Mouse (Mus musculus) kidney, postnatal 14 days (tissue): ENCODE data around the gene Reg4.
A peak's percentile ranks its signal among the peaks of the same experiment; 100 is the strongest.

ENCODE experiments used
- DNase-seq: peaks from one replicate; pipeline ENCODE4 v3.0.0; 2022; ENCODE audit warnings: mixed read lengths

Gene Reg4

GRCm38 (mm10) chr3:98238150-98238549 lies 16.2 kb downstream of the Reg4 start:
- DNase-seq, result no peak

- DNase-seq, result no peak
Observed at GRCm38 (mm10) chr3:98242051-98242450, 20.1 kb downstream of the Reg4 start.

GRCm38 (mm10) chr3:98242458-98243037 lies 20.6 kb downstream of the Reg4 start:
- DNase-seq, result no peak

- DNase-seq, result no peak
Observed at GRCm38 (mm10) chr3:98245892-98246291, 23.9 kb downstream of the Reg4 start.

GRCm38 (mm10) chr3:98246985-98247751 lies 25.2 kb downstream of the Reg4 start:
- no peak for DNase-seq

- no peak for DNase-seq
Observed at GRCm38 (mm10) chr3:98249378-98249777, 27.4 kb downstream of the Reg4 start.

- DNase-seq, result no peak
Observed at GRCm38 (mm10) chr3:98249833-98250448, 28.0 kb downstream of the Reg4 start.

GRCm38 (mm10) chr3:98254059-98254458 lies 32.1 kb downstream of the Reg4 start:
- DNase-seq, result no peak

- DNase-seq, result no peak
Observed at GRCm38 (mm10) chr3:98254656-98255583, 33.0 kb downstream of the Reg4 start.

GRCm38 (mm10) chr3:98258723-98259122 lies 36.8 kb downstream of the Reg4 start:
- no peak for DNase-seq

GRCm38 (mm10) chr3:98259271-98259751 lies 37.4 kb downstream of the Reg4 start:
- DNase-seq, result peak; percentile 31

GRCm38 (mm10) chr3:98260534-98260933 lies 38.6 kb downstream of the Reg4 start:
- DNase-seq, result peak; percentile 30

- no peak for DNase-seq
Observed at GRCm38 (mm10) chr3:98261415-98261814, 39.5 kb downstream of the Reg4 start.

- DNase-seq, result peak; percentile 73
Observed at GRCm38 (mm10) chr3:98262133-98262532, 40.2 kb downstream of the Reg4 start.

- peak; percentile 80 for DNase-seq
Observed at GRCm38 (mm10) chr3:98267249-98267651, 45.3 kb downstream of the Reg4 start.

GRCm38 (mm10) chr3:98273623-98274398 lies 51.9 kb downstream of the Reg4 start:
- DNase-seq, result no peak

GRCm38 (mm10) chr3:98279682-98280081 lies 57.7 kb downstream of the Reg4 start:
- DNase-seq, result no peak

- DNase-seq, result peak; percentile 83
Observed at GRCm38 (mm10) chr3:98280204-98280932, 58.4 kb downstream of the Reg4 start, which contains the start of gene Hmgcs2. Gene Hmgcs2, plus strand, starts transcription at chr3:98280435.

- peak; percentile 75 for DNase-seq
Observed at GRCm38 (mm10) chr3:98280933-98281678, 59.1 kb downstream of the Reg4 start.

- DNase-seq, result no peak
Observed at GRCm38 (mm10) chr3:98282422-98282821, 60.5 kb downstream of the Reg4 start.
